Mouse (Mus musculus) ES-Bruce4 (cell line): ENCODE data around the gene Triobp.

ENCODE experiments used
- CTCF ChIP-seq: IDR thresholded peaks from one replicate; pipeline ENCODE4 v1.8.1; 2011; ENCODE audit warnings: low read depth, low read length
- EP300 ChIP-seq: IDR thresholded peaks from 2 replicates; pipeline ENCODE4 v1.6.1; 2011; ENCODE audit warnings: low read depth, low read length; ENCODE audit not compliant: insufficient read depth
- POLR2A ChIP-seq: IDR thresholded peaks from one replicate; pipeline ENCODE4 v1.8.1; 2011; ENCODE audit warnings: low read length; ENCODE audit not compliant: insufficient read depth

DNA sequence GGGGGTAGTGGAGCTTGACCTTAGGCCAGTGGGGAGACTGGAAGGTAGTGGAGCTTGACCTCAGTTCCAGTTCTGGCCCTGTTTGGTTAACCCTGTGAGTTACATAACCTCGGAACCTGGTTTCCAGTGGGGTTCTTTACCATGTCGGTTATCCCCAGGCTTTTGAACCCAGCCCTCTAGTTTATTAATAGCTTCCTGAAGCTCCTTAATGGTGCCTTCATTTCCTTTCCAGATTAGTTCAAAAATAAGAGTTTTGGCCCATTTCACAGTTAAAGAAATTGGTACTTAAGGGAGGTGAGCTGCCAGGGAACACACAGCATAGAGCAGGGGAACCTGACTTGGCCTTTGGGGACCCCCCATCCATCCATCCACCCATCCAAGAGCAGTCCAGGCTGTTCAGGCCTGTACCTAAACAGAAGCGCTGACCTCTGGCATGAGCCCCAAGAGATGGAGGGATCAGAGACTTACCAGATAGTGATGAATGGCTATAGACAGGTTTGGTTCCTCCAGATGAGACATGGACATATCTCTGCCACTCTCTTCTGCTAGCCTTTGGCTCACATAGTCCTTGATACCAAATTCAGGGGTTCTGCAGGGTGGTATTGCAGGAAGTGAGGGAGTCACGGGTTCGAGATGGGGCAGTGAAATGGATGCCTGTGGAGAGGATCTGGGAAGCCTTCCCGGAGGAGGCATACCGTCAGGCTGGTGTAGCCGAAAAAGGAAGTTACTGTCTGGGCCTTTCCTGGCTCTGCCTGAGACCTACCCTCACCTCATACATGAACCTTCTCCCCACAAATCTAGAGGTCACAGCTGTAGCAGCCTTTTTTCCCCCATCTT is 32.5 kb upstream of the Triobp start:
- TF ChIP-seq POLR2A (no peak), CTCF (no peak), EP300 (no peak)
